Mouse (Mus musculus) mouse embryonic stem cell (cell line): ENCODE measurements around the gene P4ha3.
"Not testable (repeated sequence)": the region's sequence is repeated elsewhere in the genome, so short reads cannot be mapped to it uniquely, and the experiment has no call there.

ENCODE experiments used
- in situ Hi-C, 2 experiments: fragments of 300-500 bp; cut with MboI; formaldehyde crosslinking; loops; 1 replicate in 1 of 2; 3 replicates in 1 of 2; pipeline ENCODE4 v1.14.3; 2019 to 2020; ENCODE audit warnings: low sequenced_read_pairs in 2 of 2, low pct_unique_long_range_greater_than_20kb in 1 of 2, mixed read lengths in 1 of 2; ENCODE audit not compliant: unreplicated experiment in 1 of 2

P4ha3 gene

DNA sequence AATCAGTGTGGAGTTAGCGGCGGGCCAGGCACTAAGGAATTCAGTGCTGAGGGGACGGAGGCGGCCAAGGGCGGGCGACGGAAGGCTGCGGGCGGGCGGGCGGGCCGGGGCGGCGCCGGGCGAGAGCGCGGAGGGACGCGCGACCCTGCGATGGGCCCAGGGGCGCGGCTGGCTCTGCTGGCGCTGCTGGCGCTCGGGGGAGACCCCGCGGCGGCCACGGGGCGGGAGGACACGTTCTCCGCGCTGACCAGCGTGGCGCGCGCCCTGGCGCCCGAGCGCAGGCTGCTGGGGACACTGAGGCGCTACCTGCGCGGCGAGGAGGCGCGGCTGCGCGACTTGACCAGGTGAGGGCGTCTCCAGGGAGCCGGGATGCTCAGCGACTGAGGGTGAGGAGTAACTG lies at the start of gene P4ha3:
Gene P4ha3 (plus strand): TSS at position 138 of the 400 bp plus-strand sequence.
- in situ Hi-C loops: no loop called here

DNA sequence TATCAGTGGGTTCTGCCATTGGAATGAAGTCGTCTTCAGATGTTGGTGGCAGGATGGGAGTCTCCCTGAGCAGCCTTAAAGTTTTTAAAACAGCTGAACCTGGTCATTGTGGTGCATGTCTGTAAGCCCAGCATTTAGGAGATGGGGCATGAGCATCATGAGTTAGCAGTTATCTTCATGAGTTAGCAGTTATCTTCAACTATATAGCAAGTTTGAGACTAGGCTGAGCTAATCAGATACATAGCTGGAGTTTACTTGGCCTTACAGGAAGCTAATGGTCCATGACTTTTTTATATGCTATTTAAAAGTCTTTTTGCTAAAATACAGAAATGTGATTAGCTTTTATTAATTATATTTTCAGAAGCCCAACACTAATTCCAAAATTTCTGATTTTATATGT lies 47.0 kb upstream of the P4ha3 start:
- in situ Hi-C loops: no loop called here

DNA sequence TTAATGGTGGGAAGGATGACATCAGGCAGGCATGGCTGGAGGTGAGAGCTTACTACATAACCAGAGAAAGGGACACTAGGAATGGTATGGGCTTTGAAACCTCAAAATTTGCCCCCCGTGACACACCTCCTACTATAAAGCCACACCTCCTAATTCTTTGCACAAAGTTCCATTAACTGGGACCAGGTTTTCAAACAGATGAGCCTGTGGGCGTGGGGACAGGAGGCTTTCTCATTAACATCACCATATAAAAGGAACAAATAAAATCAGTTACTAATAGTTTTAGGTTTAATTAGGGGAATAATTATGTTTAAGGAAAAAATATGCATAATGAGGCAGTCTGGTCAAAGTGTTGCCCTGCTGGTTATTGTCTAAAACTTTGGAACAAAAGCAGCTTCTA lies 44.7 kb upstream of the P4ha3 start:
- in situ Hi-C loops: no loop called here

DNA sequence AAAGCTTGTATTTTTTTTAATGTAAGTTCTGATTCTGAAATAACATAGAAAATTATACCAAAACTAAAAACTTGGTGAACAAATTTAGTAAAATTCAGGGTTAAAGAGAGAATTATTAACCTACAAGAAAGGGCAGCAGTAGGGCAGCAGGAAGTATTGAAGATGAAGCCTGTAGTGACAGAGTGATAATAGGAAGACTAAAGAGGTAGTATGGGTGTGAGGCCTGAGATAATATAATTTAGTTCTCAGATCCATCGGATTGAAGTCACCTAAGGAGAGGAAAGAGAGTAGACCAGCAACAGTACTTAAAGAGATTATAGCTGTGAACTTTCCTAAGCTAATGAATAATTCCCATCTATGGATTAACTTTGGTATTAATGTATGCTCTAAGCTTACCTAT lies 42.3 kb upstream of the P4ha3 start:
- in situ Hi-C loops: no loop called here

DNA sequence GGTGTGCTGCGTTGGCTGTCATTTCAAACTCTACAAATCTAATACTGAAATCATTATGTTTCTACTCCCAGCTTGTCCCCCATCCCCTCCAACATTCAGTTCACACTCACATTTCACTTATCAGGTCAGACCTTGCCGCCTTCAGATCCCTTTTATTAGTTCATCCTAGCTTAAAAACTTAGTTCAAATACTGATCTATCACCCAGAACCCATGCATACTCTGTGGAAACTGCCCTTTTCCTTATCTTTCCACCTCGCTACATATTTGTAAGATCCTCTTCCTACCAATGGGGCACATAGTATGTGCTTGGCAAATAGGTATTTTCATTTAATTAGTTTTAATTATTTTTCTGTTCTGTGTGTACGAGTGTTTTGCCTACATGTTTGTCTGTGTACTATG lies 41.1 kb upstream of the P4ha3 start:
- in situ Hi-C loops: no loop called here

DNA sequence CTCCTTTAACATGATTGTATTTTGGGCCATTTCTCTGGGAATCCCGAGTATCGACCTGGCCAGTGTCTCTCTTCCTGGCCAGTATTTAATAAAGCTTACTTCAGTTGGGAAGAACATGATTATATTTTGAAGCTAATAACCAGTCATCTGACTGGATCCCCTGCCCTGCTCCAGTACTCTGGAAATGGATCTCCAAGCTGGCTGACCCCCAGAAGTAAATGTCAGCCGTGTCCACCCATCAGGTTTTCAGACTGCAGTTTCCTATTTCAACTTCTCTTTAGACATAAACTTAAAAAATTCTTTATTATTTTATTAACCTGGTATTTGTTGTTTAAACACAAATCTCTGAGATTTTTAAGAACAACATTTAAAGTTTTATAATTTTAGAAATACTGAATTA lies 40.1 kb upstream of the P4ha3 start:
- in situ Hi-C loops: no loop called here

DNA sequence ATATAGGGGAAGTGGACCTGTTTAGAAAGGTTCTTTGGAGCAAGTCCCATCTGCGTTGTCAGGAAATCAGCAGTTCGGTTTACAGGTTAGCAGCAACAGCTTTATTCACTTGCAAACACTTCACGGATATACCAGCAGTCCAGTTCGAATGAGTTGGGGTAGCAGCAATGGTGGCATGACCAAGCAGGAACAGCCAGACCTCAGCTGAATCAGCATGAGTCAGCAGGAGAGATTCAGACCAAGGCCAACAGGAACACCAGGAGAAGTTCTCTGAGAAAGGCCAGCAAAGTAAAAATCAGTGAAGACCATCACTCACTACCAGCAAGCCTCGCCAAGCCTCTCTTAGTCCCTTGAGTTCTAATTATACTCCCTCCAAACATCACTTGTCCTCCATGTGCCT lies 34.7 kb upstream of the P4ha3 start:
- in situ Hi-C loops: no loop called here

DNA sequence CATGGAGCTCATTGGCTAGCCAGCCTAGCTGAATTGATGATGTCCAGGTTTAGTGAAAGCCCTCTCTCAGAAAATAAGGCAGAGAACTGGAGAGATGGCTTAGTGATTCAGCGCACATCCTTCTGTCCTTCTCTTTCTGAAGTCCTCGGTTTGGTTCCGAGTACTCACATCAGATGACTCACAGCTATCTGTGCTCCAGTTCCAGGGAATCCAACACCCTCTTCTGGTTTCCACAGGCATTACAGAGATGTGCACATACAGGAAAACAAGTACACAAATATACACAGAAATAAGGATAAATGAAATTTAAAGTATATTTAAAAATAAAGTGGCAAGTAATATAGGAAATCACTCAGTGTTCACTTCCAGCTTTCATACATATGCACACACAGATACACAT lies 23.0 kb upstream of the P4ha3 start:
- in situ Hi-C loops: no loop called here

DNA sequence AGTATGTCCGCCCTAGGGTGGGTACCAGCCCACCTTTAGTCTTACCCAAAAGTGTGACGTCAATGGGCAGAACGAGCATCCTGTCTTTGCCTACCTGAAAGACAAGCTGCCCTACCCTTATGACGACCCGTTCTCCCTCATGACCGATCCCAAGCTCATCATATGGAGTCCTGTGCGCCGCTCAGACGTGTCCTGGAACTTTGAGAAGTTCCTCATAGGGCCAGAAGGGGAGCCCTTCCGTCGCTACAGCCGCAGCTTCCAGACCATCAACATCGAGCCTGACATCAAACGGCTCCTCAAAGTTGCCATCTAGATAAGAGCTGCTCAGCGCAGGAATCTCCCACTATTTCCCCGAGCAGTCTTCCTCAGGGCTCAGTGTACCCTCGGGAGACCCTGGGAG lies 20.4 kb upstream of the P4ha3 start:
- in situ Hi-C loops: not testable (repeated sequence)

DNA sequence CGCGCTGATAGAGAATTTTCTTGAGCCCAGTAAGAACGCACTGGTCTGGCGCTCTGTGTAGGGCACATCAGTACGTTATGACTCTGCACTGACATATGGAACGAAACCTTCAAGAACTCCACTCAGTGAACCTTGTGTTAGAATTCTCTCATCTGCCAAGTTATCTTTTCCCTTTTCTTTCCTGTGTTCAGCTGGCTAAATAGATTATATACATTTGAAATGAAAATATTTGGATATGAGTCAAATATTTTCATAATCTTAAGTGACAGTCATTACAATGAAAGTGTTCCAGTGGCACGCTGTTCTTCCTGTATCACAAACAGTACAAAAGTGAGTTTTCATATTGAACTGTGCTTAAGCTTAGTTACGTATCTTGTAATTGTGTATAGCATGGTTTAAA lies 13.0 kb upstream of the P4ha3 start:
- in situ Hi-C loops: no loop called here

DNA sequence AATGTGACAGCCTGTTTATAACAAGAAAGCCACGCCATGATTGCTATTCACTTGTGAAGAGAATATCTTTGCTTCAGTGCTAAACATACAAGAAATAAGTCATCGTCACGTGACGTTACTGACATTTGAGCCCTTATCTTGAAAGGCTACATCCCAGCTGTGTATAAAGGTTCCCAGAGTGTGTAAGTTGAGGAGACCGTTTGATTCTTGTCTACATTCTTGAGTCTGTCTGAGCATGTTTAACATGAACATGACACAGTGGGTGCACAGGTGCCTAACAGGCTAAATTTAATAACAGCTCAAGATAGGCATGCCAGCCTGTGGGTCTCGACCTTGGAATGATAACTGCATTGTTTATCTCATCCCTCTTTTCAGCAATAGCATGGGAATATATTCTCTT lies 10.8 kb upstream of the P4ha3 start:
- in situ Hi-C loops: no loop called here

DNA sequence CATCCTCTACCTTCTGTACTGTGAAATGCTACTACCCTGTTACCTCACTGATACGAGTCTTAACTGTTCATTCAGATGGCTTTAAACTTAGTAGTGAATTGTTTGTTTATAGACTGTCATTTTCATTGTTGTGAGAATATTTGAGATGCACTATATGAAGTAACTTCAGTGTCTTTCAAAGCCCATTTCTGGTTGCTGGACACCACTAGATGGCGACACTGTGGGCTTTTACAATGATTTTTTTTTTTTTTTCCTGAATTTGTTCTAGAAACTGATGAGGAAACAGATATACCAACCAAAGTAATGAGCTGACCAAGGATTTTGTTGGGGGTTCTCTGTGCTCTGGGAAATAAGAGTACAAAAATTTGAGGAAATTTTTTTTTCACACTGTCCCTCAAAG lies 8.9 kb upstream of the P4ha3 start:
- in situ Hi-C loops: no loop called here

DNA sequence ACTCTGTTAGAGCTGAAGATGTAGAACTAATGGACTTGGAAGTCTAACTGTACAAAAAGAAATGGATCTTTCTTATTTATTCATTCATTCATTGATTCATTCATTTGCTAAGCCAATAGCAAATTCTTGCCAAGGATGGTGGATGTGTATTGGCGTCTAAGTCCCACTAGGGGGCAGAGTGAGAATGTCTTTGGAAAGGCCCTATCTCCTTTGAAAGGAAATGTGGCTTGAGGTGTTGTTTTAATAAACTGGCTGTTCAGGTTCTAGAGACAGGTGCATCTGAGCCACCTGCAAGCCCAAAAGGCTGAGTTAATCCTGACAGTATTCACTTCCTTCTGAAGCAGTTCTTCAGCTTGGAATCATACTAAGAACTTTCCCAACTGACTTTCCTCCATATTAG lies 5.5 kb upstream of the P4ha3 start:
- in situ Hi-C loops: loop anchor here in 1 of 2 experiments (5.0 kb wide), 1 partner anchor 47 kb away; no protein-coding TSS in a partner anchor

DNA sequence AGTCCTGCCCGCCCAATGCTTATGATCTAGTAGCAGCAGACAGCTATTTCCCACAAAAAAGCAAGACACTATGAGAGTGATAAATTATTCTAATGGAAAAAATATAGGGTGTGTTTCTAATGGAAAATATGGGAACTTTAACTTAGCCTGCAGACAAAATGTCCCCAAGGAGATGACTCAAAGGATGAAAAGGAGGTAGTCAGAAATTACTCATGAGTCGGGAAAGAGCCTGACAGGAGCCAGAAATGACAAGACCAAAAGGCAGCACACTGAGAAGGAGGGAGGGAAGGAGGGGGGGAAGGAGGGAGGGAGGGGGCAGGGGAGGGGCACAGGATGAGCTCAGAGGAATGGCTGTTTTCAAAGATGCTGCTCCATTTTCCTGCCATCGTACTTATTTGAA lies 3.7 kb upstream of the P4ha3 start:
- in situ Hi-C loops: loop anchor here in 1 of 2 experiments (5.0 kb wide), 1 partner anchor 46 kb away; no protein-coding TSS in a partner anchor

DNA sequence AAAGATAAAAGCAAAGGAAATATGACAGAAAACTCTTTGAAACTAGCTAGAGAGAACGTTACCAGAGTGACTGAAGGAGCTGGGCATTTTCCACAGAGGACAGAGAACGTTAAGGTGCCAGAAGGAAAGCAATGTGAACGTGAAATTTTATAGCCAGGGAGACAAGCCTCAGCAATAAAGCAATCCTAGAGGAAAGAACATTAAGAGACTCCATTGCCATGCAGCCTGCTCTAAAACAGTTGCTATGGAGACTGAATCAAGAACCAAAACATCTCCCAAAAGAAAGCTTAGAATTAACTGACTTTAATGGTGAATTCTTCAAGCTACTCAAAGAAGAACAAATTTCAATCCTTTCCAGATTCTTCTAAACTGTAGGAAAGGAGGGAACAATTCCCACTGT lies 2.0 kb upstream of the P4ha3 start:
- in situ Hi-C loops: loop anchor here in 1 of 2 experiments (5.0 kb wide), 1 partner anchor 44 kb away; no protein-coding TSS in a partner anchor

DNA sequence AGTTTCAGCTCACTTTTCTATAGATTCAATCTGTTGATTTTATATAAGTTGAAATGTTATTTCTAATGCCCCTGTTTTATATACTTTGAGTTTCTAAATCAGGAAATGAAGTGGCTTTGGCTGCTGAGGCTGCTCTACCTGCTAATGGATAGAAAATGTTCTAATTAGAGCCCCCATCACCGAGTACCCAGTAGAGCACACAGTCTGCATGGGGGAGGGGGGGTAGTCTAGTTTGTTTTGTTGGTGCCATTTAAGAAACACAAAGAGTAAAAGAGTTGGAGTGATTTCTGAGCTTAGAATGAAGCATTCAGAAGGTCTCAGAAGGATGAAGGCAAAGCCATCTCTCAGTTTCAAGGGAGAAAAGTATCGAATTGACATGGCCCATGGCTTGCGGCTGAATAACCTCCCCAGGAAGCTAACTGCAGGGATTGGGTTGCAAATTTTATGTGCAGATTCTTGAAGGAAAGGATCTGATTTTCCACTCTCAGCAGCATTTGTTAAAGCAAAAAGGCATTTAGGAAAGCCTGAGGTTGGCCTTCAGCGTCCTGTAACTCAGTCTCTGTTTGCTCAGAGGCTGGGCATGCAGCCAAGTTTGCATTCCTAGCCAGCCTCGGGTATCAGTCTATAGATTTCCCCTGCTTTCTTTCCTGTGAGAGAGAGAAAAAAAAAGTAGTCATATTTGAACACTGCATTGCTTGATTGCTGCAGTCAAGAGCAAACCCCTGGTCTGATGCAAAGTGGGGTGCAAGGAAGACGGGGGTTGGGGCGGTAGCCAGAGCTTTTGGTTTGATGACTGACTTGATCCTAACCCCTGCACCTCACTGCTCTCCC lies 2.6 kb downstream of the P4ha3 start:
- in situ Hi-C loops: no loop called here

DNA sequence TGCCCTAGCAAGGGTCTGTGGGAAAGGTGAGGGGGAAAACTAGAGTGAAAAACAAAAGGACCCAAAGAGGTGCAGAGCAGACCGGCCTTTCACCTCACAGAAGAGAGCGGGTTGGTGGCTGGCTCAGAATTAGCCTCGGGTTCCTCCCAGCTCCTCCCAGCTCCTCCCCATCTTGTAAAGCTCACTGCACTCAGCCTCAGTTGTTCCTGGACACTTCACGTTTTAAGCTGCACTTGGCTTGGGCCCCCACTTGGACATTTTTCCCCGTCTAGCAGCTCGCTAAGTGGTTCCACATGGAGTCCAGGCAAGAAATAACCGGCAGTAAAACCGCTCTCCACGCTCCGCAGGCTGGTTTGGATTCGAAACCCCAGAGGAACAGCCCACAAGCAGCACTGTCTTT lies 3.3 kb downstream of the P4ha3 start:
- in situ Hi-C loops: no loop called here

DNA sequence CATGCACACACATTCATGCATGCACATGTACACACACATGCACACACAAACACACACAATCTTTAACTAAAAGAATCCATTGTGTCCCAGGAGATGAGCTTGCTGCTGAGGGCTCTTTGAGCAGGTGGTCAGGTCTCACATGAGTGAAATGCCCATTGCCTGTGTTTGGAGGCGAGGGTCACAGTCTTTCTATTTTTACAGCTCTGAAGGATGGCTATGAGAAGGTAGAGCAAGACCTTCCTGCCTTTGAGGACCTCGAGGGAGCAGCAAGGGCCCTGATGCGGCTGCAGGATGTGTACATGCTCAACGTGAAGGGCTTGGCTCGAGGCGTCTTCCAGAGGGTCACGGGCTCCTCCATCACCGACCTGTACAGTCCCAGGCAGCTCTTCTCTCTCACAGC lies 8.2 kb downstream of the P4ha3 start:
- in situ Hi-C loops: no loop called here

DNA sequence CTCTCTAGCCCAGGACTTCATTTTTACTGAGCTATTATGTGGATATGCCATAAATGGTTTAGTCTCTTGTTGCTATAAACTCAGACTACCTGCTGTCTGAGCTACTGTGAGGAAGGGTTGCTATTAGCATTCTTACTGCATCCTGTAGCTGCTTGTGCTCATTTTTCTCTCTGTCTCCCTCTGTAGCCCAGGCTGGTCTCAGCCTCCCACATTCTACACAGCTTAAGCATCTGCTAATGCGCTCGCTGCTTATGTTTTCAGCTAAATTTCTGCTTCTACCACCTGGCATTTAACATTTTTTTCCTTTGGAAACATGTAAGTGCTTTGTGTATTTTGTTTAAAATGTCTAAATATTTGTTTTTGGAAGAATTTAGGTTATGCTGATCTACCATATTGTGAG lies 10.4 kb downstream of the P4ha3 start:
- in situ Hi-C loops: no loop called here

DNA sequence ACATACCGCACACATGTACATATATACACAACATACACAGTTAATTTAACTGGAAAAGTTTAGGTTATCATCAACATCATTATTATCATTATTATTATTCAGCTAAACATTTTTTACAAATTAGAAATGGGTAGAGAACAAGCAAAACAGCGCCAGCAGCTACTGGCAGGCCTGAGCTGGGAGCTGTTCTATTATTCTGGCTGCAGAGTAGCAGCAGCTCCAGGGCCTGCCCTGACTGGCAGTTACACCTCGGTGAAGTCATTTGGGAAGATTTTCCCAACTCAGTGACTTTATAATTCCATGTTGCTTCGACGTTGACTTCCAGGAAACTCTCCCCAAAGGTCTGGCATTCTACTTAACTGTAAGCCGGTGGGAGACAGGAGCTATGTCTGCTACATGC lies 11.4 kb downstream of the P4ha3 start:
- in situ Hi-C loops: no loop called here
